Mouse (Mus musculus): ENCODE results near the gene Gm9758.
"Not testable (repeated sequence)": the region's sequence is repeated elsewhere in the genome, so short reads cannot be mapped to it uniquely, and the experiment has no call there.

Gene Gm9758

DNA sequence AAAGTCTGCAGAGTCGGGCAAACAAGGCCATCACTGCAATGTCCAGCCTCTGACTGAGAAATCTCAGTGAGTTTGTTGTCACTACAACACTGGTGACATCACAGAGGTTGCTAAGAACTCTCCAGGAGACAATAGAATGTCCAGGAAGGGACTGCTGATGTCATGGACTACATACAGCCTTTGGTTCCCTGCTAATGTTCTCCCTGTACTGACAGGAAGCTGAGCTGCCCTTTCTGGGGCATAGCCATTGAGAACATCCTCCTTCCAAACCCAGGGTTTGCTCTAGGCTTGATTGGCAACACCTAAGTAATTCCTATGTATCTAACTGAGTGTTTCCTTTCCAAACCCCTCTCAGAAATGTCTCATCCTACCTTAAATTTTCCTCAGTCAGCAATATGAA lies at the start of gene Gm9758:
Gm9758 (minus strand) TSS at position 101 of the 400 bp plus-strand sequence.
- DNase-seq (ENCODE audit: low spot score), result not testable (repeated sequence)

DNA sequence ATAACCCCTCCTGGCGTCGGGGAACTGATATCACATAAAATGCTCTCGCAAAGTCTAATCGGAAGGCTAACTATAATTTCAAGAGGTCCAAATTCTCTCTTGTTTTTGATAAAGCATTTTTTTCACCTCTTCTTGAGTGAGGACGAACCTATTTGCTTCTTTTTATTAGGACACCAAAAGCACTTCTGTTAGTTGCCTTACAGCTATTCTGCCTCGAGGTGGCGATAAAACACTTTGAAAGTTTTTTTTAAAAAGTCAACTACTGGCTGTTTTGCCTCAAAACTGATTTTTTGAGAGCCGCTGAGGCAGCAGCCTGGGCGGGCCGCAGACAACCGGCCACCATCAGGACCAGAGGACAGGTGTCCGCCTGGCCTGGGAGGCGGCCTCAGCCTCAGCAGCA lies 49.1 kb upstream of the Gm9758 start:
- peak; percentile 50 for DNase-seq (ENCODE audit: low spot score)

DNA sequence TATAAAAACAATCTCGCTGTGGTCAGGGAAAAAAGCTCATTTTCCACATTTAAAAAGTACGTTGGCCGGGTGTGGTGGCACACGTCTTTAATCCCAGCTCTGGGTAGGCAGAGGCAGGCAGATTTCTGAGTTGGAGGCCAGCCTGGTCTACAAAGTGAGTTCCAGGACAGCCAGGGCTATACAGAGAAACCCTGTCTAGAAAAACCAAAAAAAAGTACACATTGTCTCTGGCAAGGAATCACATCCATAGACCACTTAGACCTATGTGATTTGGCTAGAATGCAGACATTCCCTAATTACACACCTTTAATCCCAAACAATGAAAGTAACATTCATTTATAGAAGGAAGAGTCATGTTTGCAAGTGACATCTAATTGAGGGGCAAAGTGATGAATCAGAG lies 46.8 kb upstream of the Gm9758 start:
- DNase-seq (ENCODE audit: low spot score), result not testable (repeated sequence)

DNA sequence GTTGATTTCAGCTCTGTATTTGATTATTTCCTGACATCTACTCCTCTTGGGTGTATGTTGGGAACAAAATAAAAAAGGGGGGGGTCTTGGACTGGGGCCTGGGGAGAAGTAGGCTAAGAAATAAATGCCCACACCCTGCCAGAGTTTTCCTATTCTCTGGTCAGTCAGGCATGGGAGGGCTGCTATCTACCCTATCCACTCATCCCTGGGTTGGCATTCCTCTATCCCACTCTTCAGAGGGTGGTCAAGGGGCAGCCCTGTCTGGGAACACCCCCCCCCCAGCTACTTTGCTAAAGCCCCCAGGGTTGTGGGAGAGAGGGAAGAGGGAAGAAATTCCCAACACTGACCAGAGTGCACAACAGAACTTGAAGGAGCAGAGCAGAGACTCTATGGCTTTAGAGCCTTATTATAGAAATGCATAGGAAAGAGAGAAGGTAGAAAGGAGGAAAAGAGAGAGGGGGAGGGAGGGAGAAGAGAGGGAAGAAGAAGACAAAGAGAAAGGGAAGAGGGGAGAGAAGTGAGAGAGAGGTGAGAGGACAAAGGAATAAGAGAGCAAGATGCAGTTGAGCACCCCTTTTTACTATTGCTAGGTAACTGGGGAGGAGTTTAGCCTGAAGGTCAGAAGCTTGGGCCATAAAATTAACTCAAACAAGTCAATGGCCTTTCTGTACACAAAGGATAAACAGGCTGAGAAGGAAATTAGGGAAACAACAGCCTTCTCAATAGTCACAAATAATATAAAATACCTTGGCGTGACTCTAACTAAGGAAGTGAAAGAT lies 41.4 kb upstream of the Gm9758 start:
- not testable (repeated sequence) for DNase-seq (ENCODE audit: low spot score)

DNA sequence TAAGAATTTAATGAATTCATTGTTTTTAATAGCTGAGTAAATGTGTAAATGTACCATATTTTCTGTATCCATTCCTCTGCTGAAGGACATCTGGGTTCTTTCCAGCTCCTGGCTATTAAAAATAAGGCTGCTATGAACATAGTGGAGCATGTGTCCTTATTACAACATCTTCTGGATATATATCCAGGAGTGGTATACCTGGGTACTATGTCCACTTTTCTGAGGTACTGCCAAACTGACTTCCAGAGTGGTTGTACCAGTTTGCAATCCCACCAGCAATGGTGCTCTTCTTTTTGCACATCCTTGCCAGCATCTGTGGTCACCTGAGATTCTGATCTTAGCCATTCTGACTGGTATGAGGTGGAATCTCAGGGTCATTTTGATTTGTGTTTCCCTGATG lies 38.9 kb upstream of the Gm9758 start:
- not testable (repeated sequence) for DNase-seq (ENCODE audit: low spot score)

DNA sequence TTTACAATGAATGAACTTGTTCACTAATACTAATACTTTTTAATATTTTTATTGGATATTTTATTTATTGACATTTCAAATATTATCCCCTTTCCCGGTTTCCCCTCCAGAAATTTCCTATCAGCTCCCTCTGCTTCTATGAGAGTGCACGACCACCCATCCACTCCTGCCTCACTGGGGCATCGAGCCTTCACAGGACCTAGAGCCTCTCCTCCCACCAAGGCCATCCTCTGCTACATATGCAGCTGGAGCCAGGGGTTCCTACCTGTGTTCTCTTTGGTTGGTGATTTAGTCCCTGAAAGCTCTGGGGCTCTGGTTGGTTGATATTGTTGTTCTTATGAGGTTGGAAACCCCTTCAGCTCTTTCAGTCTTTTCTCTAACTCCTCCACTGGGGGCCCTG lies 38.0 kb upstream of the Gm9758 start:
- DNase-seq (ENCODE audit: low spot score), result not testable (repeated sequence)

DNA sequence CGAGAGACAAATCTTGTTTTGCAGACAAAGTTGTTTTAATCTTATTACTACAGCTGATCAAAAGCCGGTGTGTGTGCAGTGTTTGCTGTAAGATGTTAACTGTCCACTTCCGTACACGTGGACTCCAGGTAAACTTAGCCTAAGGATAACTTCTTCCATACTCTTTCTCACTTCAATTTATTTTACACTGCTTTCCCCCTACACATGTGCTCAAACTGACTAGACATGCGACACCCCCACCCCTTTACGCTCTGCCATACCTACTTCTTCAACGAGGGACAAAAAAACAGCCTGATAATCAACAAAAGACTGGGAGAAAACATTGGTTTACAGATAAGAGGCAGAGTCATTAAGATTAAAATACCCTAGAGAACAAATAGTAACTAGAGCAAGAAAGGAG lies 37.1 kb upstream of the Gm9758 start:
- DNase-seq (ENCODE audit: low spot score), result not testable (repeated sequence)

DNA sequence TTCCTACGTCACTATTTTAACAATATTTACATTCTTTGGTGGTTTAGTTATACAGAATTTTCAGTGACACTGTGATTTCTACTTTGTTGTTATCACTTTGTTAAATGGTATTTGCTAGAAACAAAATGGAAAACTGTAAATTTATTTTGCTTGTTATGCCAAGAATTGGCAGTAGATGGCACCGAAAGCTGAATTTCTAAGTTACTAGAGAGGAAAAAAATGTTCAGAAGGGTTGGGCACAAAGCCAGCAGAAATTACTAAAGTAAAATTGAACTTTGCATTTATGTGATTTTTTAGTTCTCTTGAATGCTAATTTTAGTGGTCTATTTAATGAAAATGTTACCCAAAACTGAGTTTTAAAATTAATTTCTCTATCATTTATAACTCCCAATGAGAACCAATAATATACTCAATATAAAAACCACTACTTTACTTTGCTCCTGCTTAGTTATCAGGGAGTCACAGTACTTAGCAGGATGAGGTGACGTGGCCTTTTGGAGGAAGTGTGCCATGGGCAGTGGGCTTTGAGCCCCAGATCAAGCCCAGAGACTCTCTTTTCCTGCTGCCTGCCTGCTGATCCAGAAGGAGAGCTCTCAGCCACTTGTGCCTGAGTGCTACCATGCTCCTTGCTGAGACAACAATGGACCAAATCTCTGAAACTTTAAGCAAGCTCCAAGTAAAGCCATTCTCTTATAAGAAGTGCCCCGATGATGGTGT lies 32.9 kb upstream of the Gm9758 start:
- DNase-seq (ENCODE audit: low spot score), result peak; percentile 37

DNA sequence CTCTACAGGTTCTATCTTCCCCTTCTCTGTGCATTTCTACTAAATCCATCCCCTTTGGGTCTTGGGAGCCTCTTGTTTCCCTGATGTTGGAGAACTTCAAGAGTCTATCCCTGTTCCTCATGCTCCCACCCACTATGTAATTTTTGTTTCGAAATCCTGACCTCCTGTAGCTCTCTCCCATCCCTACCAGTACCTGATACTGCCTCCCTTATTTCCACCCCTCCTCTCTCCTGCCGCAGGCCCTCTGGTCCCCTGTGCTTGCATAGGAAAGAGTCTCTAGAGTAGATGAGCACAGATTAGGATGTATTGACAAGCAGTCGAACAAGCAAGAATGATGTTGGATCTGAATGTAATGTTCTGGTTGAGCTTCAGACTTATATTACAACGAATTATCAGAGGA lies 30.8 kb upstream of the Gm9758 start:
- DNase-seq (ENCODE audit: low spot score), result not testable (repeated sequence)

DNA sequence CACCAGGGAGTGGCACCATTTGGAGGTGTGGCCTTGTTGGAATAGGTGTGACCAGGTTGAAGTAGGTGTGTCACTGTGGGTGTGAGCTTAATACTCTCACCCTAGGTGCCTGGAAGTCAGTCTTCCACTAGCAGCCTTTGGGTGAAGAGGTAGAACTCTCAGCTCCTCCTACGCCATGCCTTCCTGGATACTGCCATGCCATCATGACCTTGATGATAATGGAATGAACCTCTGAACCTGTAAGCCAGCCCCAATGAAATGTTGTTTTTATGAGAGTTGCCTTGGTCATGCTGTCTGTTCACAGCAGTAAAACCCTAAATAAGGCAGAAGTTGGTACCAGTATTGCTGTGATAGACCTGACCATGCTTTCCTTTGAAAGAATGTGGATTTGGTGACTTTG lies 26.3 kb upstream of the Gm9758 start:
- DNase-seq (ENCODE audit: low spot score), result not testable (repeated sequence)

DNA sequence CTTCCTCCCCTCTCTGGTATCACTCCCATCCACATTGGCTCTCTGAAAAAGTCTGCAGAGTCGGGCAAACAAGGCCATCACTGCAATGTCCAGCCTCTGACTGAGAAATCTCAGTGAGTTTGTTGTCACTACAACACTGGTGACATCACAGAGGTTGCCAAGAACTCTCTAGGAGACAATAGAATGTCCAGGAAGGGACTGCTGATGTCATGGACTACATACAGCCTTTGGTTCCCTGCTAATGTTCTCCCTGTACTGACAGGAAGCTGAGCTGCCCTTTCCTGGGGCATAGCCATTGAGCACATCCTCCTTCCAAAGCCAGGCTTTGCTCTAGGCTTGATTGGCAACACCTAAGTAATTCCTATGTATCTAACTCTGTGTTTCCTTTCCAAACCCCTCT lies 23.6 kb upstream of the Gm9758 start, which contains the start of gene Speer4e:
Speer4e (minus strand) TSS at position 101 of the 400 bp plus-strand sequence.
- DNase-seq (ENCODE audit: low spot score), result not testable (repeated sequence)

DNA sequence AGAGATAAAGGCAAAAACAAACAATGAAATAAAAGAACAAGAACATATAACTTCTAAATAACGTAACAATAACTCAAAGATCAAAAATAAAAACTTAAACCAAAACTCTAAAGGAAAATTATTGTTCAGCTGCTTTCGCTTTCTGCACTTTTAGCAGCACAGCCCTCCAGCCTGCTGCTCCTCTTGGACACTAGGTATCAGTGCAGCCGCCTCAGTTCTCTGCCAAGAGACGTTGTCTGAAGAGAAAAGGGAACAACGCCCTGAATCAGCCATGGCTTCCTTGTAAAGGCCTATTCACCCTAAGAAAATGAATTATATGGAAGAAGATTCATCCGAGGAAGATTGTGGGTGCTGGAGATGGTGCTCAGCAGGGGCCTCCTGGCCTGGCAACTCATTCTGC lies 19.0 kb upstream of the Gm9758 start:
- DNase-seq (ENCODE audit: low spot score), result not testable (repeated sequence)

DNA sequence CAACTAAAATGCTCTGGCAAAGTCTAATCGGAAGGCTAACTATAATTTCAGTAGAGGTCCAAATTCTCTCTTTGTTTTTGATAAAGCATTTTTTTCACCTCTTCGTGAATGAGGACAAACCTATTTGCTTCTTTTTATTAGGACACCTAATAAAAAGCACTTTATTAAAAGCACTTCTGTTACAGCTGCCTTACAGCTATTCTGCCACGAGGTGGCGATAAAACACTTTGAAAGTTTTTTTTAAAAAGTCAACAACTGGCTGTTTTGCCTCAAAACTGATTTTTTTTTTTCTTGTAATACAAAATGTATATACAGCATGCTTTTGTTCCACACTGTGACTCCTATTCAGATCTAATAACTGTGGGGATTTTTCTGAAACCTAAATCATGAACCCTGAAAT lies 12.3 kb upstream of the Gm9758 start:
- not testable (repeated sequence) for DNase-seq (ENCODE audit: low spot score)

DNA sequence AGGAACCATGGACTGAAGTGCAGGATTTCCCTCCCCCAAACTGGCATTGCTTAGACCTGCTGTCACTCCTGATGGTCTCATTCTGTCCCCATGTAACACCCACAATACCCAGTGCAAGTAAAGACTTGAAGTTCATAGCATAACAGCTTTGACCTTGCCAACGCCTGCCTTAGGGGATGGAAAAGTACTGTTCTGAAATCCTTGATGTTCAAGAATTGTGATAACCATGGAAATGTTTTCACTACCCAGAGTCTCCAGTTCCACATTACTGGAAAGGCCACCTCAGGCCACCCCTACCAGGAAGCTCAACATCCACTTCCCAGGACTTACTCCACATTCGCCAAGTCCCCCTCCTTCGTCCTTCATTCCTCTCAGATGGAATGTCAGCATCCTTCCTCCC lies 338 bp downstream of the Gm9758 start:
- not testable (repeated sequence) for DNase-seq (ENCODE audit: low spot score)

DNA sequence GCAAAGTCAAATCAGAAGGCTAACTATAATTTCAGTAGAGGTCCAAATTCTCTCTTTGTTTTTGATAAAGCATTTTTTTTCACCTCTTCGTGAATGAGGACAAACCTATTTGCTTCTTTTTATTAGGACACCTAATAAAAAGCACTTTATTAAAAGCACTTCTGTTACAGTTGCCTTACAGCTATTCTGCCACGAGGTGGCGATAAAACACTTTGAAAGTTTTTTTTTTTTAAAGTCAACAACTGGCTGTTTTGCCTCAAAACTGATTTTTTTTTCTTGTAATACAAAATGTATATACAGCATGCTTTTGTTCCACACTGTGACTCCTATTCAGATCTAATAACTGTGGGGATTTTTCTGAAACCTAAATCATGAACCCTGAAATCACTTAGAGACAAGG lies 11.2 kb downstream of the Gm9758 start:
- DNase-seq (ENCODE audit: low spot score), result peak; percentile 17

DNA sequence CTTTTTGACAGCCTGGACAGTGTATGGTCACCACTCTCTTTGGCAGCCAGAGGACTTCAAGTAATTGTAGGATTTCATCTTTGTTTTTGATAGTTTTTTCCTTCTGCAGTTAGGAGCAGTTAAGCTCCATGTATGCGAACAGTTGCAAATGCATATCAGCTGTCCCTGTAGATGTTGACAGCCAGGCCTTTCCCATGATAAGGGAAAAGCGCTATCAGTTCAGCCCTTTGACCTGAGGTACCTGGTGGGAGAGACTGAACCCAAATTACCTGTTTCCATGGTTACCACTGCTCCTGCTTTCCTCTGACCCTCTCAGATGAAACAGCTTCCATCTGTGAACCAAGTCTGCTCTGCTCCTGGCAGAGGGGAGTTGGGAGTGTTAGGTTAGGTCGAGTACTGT lies 22.5 kb downstream of the Gm9758 start:
- DNase-seq (ENCODE audit: low spot score), result no peak

DNA sequence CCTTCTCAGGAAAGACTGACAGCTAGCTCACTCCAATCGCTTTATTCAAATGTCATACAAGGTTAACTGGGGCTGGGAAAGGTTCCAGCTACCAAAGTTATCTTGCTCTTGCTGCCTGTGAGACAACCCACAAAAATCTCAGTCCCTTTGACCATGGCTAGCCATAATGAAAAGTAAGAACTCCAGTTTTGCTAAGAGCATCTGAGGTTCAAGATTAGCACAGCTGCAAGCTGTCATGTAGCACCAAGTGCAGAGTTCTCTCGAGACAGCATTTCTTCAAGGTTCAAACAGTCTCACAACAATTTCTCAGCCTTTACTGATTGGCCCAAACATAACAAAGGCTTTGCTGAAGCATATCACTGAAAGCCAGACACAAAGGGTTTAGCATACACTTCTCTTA lies 29.4 kb downstream of the Gm9758 start:
- not testable (repeated sequence) for DNase-seq (ENCODE audit: low spot score)
